Mouse (Mus musculus) left cerebral cortex, adult 8-10 months (tissue): ENCODE results near the gene Litaf. TPM values are rescaled to one million over a fixed set of nuclear protein-coding genes. Genes with fewer than 3 reads are reported as not detected.
"Not testable (repeated sequence)": the region's sequence is repeated elsewhere in the genome, so short reads cannot be mapped to it uniquely, and the experiment has no call there.

Experiments used
- DNase-seq, 2 experiments: peaks; one replicate each; pipeline ENCODE4 v3.0.0; 2022; ENCODE audit warnings: low spot score in 2 of 2
- total RNA-seq, 4 experiments: library from RNA; stranded (reverse); gene quantifications; 2 replicates each; pipeline ENCODE4 v1.2.4; 2022

Gene Litaf
- total RNA-seq, 4 experiments from 2014 or later, result 18.7 to 24.5 (median 21.6) TPM

- no peak for DNase-seq
Observed at GRCm38 (mm10) chr16:10992090-10993031, 73.6 kb downstream of the Litaf start.

GRCm38 (mm10) chr16:10991737-10992089 is 74.2 kb downstream of the Litaf start:
- no peak for DNase-seq

- no peak for DNase-seq
Observed at GRCm38 (mm10) chr16:10990763-10991162, 75.2 kb downstream of the Litaf start.

GRCm38 (mm10) chr16:10989896-10990295 is 76.1 kb downstream of the Litaf start:
- DNase-seq, result no peak

GRCm38 (mm10) chr16:10989361-10989760 is 76.6 kb downstream of the Litaf start:
- no peak for DNase-seq

- no peak for DNase-seq
Observed at GRCm38 (mm10) chr16:10988261-10988660, 77.7 kb downstream of the Litaf start.

- no peak for DNase-seq
Observed at GRCm38 (mm10) chr16:10984534-10984933, 81.4 kb downstream of the Litaf start.

GRCm38 (mm10) chr16:10981493-10982070 is 84.4 kb downstream of the Litaf start:
- DNase-seq, result no peak

- no peak for DNase-seq
Observed at GRCm38 (mm10) chr16:10979064-10979803, 86.7 kb downstream of the Litaf start.

GRCm38 (mm10) chr16:10977877-10978276 is 88.1 kb downstream of the Litaf start:
- no peak for DNase-seq

GRCm38 (mm10) chr16:10976202-10976631 is 89.7 kb downstream of the Litaf start:
- no peak for DNase-seq

- no peak for DNase-seq
Observed at GRCm38 (mm10) chr16:10974939-10975338, 91.0 kb downstream of the Litaf start.

- peak in 1 of 2 experiments; percentile 39 for DNase-seq
Observed at GRCm38 (mm10) chr16:10974037-10974446, 91.9 kb downstream of the Litaf start.

GRCm38 (mm10) chr16:10972259-10972658 is 93.7 kb downstream of the Litaf start:
- DNase-seq, result no peak

- not testable (repeated sequence) for DNase-seq
Observed at GRCm38 (mm10) chr16:10969944-10970343, 96.0 kb downstream of the Litaf start.

- no peak for DNase-seq
Observed at GRCm38 (mm10) chr16:10969342-10969741, 96.6 kb downstream of the Litaf start.

GRCm38 (mm10) chr16:10968299-10968698 is 97.7 kb downstream of the Litaf start:
- no peak for DNase-seq

- no peak for DNase-seq
Observed at GRCm38 (mm10) chr16:10967756-10968155, 98.2 kb downstream of the Litaf start.

GRCm38 (mm10) chr16:10967013-10967412 is 98.9 kb downstream of the Litaf start:
- no peak for DNase-seq

GRCm38 (mm10) chr16:10965034-10965433 is 100.9 kb downstream of the Litaf start:
- DNase-seq, result no peak

- no peak for DNase-seq
Observed at GRCm38 (mm10) chr16:10960916-10961315, 105.0 kb downstream of the Litaf start.
